Mouse (Mus musculus) adrenal gland, postnatal 4 days (tissue): ENCODE results near the gene Pof1b. TPM values are rescaled to one million over a fixed set of nuclear protein-coding genes. Genes with fewer than 3 reads are reported as not detected.

Experiments
- DNase-seq, 2 experiments: peaks; one replicate each; pipeline ENCODE4 v3.0.0; 2021 to 2022; ENCODE audit warnings: low spot score in 2 of 2, mixed read lengths in 2 of 2
- long read RNA-seq, 2 experiments: library from polyadenylated mRNA; stranded (forward); transcript quantifications; one replicate each; pipeline ENCODE4 v2.0.0; 2021
- total RNA-seq, 2 experiments: library from RNA; stranded (reverse); gene quantifications; 2 replicates each; pipeline ENCODE4 v1.2.3; 2021

The Pof1b gene
- under 1 TPM in 1 of 2 experiments, not detected in 1; 0.08 TPM for total RNA-seq
- long read RNA-seq, experiment 1: 0 reads
- long read RNA-seq, experiment 2: 0 reads

DNA sequence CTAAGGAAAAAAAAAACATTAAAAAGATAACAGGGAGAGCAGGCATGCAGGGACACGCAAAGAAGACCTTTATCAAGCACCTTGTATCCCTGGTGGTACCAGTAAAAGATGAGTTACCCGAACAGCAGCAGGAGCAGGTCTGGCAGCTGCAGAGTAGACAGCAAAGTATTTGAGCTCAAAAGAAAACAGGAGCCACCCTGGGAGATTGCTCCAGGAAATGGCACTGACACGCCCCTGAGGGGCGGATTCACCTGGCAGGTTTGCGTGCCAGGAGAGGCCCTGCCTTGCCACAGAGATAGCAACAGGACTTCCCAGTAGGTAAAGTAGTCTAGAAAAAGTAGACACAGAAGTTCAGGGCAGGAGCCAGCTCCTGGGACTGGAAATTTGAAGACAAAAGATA, at the start of gene Pof1b:
TSS of gene Pof1b (minus strand) at position 144 of the 400 bp plus-strand sequence.
- no peak for DNase-seq

DNA sequence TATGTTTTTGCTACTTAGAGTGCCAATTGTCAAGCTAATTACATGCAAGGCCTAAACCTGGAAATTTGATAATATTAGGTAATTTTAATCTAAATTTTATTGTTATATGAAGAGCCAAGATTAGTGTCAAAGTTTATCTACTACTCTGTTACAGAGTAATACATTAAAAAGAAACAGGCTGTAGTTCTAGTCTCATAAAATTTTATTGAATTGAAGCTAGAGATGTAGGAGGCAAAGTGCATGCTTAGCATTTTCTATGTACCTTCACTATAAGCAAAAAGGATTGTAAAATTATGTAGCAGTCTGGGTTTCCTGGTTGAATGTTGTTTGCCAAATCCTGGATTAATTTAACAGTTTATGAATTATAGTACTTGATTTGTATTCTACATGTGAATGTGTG, 18.1 kb upstream of the Pof1b start:
- DNase-seq: no peak

- no peak for DNase-seq
Observed at GRCm38 (mm10) chrX:112694392-112694791, 4.1 kb downstream of the Pof1b start.

- no peak for DNase-seq
Observed at GRCm38 (mm10) chrX:112680605-112681004, 17.8 kb downstream of the Pof1b start.

DNA sequence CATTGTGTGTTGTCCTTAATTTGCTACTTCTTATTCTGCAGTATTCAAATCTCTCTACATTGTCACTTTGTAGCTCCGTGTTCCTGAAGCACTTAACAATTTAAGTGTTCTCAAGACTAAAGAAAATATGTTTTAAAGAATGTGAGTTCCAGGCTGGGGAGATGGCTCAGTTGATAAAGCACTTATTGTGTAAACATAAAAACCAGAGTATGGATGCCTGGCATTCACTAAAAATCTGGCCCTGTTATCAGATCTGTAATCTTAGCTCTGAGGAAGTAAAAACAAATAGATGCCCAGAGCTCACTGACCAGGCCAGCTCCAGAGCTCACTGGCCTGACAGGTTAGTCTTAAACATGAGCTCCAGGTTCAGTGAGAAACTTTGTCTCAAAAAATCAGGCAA, 22.9 kb downstream of the Pof1b start:
- no peak for DNase-seq

DNA sequence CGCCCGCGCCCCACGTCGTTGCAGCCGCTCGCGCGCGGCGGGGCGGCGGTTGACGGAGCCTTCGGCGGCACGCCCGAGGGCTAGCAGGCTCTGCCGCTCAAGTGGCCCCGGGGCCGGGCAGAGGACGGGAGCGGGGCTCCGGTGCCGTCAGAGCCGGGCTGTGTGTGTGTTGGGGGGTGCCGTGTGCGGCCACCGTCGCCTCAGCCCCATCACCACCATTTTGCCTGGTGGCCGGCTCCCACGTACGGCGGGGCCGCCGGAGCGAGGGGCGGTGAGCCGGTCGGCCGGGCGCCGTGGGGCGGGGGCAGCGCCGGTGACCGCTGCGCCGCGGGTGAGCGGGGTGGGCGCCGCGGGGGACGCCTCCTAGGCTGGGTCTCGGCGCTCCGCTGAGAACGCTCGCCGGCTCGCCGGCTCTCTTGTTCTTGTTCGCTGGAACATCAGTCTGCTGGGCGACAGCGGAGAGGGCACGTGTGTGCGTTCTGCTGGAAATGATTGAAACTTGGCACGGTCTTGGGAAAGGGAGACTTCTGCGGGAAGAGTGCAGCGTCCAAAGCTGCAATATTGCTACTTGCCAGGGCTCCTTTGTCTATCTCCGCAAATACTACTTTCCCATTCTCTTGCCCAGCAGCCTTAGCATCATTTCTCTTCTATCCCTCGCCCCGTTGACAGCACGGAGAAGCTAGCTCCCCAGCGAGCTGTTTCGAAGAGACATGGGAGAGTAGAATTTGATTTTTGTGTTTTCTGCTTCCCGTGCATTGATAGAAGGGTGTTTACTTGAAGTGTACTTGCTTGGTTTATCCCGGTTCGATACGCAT, 96.9 kb downstream of the Pof1b start:
- no peak for DNase-seq

DNA sequence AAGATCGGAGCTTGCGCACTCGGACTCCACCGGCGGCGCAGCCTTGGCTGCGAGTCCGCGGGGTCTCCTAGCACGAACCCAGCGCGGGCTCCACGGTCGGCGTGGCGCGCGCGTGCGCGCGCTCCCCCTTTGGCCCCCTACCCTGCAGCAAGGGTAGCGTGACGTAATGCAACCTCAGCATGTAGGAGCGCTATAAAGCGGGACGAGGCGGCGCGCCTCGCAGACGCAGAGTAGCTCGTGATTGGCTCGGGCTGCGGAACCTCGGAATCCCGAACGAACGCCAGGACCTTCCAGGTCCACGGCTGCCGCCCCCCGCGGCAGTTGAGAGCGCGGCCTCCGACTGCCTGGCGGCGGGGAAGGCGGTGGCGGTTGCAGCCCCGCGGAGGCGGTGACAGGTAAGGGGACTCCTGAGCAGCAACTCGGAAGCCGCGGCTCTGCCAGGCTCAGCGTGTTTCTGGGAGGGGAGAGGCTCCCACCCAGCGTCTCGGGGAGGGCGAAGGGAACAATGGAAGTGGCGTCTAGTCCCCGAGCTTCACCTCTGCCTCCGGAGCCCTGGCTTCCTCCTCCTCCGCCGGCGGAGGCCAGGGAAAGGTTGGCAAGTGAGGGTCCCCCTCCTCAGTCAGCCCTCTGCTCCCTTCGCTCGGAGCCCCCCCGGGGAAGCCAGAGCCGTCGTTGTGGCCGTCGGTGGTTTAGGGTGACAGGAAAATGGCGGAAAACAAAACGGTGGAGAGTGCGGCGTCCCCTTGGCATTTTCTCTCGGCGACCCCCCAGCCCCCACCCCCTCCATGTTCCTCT, 97.7 kb downstream of the Pof1b start, which contains the start of gene Zfp711:
TSS of gene Zfp711 (plus strand) at position 16 of the 795 bp plus-strand sequence.
- DNase-seq: peak in 1 of 2 experiments; percentile 3

Other genes with a start within 250 kb of the Pof1b start
- not detected for gene 2010106E10Rik, start 203.4 kb downstream of the Pof1b start, total RNA-seq
- gene Zfp711, start 98.1 kb downstream of the Pof1b start, total RNA-seq: 1 to 10 TPM; 3.3 to 5.1 TPM